Mouse (Mus musculus) heart, embryonic 11.5 days (tissue): ENCODE results near the gene Clpp. TPM values are rescaled to one million over a fixed set of nuclear protein-coding genes. Genes with fewer than 3 reads are reported as not detected.

Source experiments
- ATAC-seq: fragments of 200-750 bp; cut with Nextera tagmentation; replicated peaks from 2 replicates; pipeline ENCODE4 v1.8.0; 2017; ENCODE audit warnings: moderate library complexity; ENCODE audit not compliant: insufficient number of reproducible peaks, low FRiP score, low TSS enrichment
- H3K27ac ChIP-seq: fragments of 300-500 bp; sonication (generic); 2 replicates; pipeline ENCODE4 v1.5.1; 2014; ENCODE audit warnings: mild to moderate bottlenecking, low read depth, low read length
- H3K27me3 ChIP-seq: fragments of 300-500 bp; sonication (generic); 2 replicates; pipeline ENCODE4 v1.6.1; 2014; ENCODE audit warnings: mild to moderate bottlenecking, low read length, mixed read lengths; ENCODE audit not compliant: control insufficient read depth, insufficient read depth
- H3K36me3 ChIP-seq: fragments of 300-500 bp; sonication (generic); 2 replicates; pipeline ENCODE4 v1.6.1; 2014; ENCODE audit warnings: mild to moderate bottlenecking, low read length, moderate library complexity, mixed read lengths; ENCODE audit not compliant: control insufficient read depth, insufficient read depth
- H3K4me1 ChIP-seq: fragments of 300-500 bp; sonication (generic); 2 replicates; pipeline ENCODE4 v1.6.1; 2014; ENCODE audit warnings: low read length; ENCODE audit not compliant: control insufficient read depth, insufficient read depth
- H3K4me2 ChIP-seq: fragments of 300-500 bp; sonication (generic); 2 replicates; pipeline ENCODE4 v1.6.1; 2014; ENCODE audit warnings: mild to moderate bottlenecking, moderate library complexity
- H3K4me3 ChIP-seq: fragments of 300-500 bp; sonication (generic); 2 replicates; pipeline ENCODE4 v1.5.1; 2014; ENCODE audit warnings: low read depth, low read length
- H3K9ac ChIP-seq: fragments of 300-500 bp; sonication (generic); 2 replicates; pipeline ENCODE4 v1.6.1; 2014; ENCODE audit warnings: mild to moderate bottlenecking, low read depth, low read length, moderate library complexity
- H3K9me3 ChIP-seq: fragments of 300-500 bp; sonication (generic); replicated peaks from 2 replicates; pipeline ENCODE4 v1.6.1; 2016; ENCODE audit warnings: low read length; ENCODE audit not compliant: control insufficient read depth
- WGBS: fragments of 180-500 bp; shearing (Covaris S2); extraction: QIAGEN DNeasy Blood & Tissue Kit; methylation state at CpG from one replicate; pipeline ENCODE4 v1.1.7; 2014; ENCODE audit not compliant: insufficient replicate concordance; 5-methylcytosine and 5-hydroxymethylcytosine counted together
- polyA plus RNA-seq: library from polyadenylated mRNA; unstranded; fragments of >200 nt; fragmentation: Nextera tagmentation; extraction: Ambion mirVana; gene quantifications from 2 replicates; pipeline ENCODE4 v1.2.1, GENCODE M21; 2014

Gene Clpp
- polyA plus RNA-seq, 1 experiment from 2014 or later: 130 TPM

DNA sequence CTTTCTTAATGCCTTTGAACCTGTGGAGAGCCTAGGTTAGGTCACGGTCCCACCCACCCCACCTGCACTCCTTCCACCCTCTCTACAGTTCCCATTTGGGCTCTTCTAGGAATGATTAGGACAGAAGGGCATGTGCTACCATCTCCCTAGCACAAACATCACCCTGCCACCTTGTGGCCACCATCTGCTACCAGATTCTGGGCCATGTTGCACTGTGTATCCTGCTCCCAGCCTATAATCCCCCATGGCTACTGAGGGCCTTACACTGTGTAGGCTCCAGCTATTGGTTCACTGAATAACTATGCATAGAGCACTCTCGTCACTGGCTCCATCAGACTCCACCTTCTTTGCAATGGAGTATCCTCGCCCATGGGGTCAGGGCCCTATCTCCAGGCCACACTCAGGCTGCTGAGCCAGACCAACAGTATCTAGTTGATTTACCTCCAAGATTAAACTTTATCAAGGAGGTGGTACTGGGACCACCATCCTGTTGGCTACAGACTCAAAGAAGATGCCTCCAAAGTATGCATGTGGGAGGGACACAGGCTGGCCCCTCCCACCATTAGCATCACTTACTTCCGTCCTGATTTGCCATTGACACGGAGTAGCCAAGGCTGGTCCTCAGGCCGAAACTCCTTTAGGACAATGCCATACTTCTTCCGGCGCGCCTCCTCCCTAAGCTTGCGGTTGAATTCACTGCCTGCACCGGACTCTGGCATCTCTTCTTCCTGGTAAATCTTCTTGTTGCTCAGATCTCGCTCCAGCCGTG, 17.2 kb downstream of the Clpp start:
- no peak overlapping the region for H3K27ac ChIP-seq
- no peaks in the 10 kb centered on the region for H3K9me3 ChIP-seq
- no peak overlapping the region for H3K4me3 ChIP-seq
- no peak overlapping the region for H3K9ac ChIP-seq
- H3K4me2 ChIP-seq: no peak overlapping the region
- no peaks in the 10 kb centered on the region for H3K27me3 ChIP-seq
- no peak for ATAC-seq
- H3K36me3 ChIP-seq: peaks cover 19% of the 10 kb centered on the region
- 90% methylated on average over 13 of the region's 13 CpGs for WGBS
- H3K4me1 ChIP-seq: peaks cover 7% of the 10 kb centered on the region; the same call in 1 of the 2 replicates

DNA sequence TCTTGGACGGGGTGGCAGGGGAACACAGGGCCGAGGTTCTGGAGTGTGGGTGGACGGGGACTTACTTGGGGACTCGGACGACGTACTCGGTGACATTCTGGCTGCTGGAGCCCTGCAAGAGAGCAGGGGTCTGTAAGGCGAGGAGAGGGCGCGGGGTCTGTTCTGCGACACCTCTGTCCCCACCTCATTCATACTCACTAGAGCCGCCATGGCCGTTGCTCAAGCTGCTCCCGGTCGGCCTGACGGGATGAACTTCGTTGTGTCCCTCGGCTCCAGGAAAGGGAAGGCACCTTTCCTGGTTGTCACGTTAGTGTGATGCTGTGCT, 20.8 kb downstream of the Clpp start:
- Histone ChIP-seq H3K27ac (peak overlapping the region; percentile 69), H3K4me2 (peak overlapping the region; percentile 95), H3K4me1 (peaks cover 5% of the 10 kb centered on the region; the same call in 1 of the 2 replicates), H3K36me3 (peaks cover 2% of the 10 kb centered on the region; the same call in 1 of the 2 replicates), H3K4me3 (peak overlapping the region; percentile 84), H3K9ac (peak overlapping the region; percentile 88), H3K9me3 (no peaks in the 10 kb centered on the region), H3K27me3 (no peaks in the 10 kb centered on the region)
- under 1% methylated on average over 19 of the region's 19 CpGs for WGBS
- peak; percentile 25 for ATAC-seq

DNA sequence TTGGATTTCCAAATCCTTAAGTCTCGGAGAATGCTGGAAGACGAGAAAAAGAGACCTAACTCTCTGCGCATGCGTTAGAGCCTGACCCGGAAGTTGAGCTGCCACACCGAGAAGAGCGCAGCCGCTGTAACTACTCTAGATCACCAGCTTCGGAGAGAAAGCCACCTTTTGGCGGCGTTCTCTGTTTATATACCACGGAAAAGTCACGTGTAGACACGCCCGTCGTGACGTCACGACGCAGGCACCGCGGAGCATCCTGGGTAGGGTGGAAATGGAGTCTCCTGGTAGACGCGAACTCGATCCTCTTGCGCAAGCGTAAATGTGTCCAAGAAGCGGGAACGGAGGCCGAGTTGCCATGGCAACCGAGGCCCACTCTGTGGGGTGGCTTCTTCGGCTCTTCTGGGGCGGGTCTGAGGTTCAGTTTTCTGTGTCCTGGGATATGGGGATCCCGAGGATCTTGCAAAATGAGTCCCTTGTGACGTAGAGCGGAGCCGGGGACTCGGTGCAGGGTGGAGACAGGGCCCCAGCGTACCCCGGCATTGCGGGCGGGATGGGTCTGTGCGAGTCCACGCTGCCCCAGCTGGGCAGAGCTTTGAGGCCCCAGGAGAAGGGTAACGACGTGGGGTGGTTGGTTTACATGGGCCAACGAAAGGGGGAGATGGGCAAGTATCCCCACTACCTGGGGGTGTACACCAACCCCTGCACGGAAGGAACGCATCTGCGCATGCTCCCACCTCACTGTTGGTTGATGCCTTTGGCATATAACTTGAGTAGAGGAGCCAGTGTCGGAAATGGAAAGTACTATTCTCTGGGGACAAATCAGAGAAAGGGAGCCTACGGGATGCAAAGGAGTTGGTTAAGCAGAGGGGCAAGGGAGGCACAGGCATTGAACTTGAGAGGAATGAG, 21.4 kb downstream of the Clpp start, which contains the start of the genes Gtf2f1 and Gm17949:
Gene Gtf2f1, minus strand, starts transcription at position 53 of the 906 bp plus-strand sequence.
Gene Gm17949, plus strand, starts transcription at position 234 of the 906 bp plus-strand sequence.
- Histone ChIP-seq H3K27ac (peak within 1 kb of the TSS; percentile 84), H3K4me1 (peaks cover 5% of the 10 kb centered on the region; the same call in 1 of the 2 replicates), H3K9me3 (no peaks in the 10 kb centered on the region), H3K9ac (peak within 1 kb of the TSS; percentile 88), H3K4me3 (peak within 1 kb of the TSS; percentile 84), H3K36me3 (0 out of 2 replicates have a peak, but pooled peaks cover 2% of the 10 kb centered on the region), H3K4me2 (peak within 1 kb of the TSS; percentile 95), H3K27me3 (no peaks in the 10 kb centered on the region)
- ATAC-seq: peak; percentile 88
- WGBS: 1% methylated on average over 51 of the region's 51 CpGs

DNA sequence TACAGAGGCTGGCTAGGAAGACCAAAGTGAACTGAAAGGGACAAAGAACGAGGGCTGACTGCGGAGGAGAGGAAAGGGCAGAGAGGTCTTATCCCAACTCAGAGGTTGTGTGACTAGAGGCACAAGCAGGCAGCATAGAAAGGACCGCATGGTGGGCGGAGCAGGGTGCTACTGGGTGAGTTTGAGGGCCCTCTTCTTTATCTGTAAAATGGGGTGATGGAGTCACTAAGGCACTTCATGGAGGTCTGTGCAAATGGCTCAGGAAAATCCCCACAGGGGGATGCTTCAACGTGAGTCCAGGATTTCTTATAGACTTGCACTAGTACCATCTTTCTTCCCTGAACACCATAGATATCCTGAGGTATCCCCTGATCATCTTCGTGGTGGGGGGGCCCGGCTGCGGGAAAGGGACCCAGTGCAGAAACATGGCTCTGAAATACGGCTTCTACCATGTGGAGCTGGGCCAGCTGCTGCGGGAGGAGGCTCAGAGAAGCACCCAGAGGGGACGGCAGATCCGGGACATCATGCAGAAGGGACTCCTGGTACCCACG, 22.2 kb downstream of the Clpp start:
- no peak for ATAC-seq
- Histone ChIP-seq H3K9me3 (no peaks in the 10 kb centered on the region), H3K36me3 (0 out of 2 replicates have a peak, but pooled peaks cover 2% of the 10 kb centered on the region), H3K27ac (peak overlapping the region; percentile 24), H3K4me3 (peak overlapping the region; percentile 84), H3K27me3 (no peaks in the 10 kb centered on the region), H3K4me1 (peaks cover 5% of the 10 kb centered on the region; the same call in 1 of the 2 replicates), H3K9ac (peak overlapping the region; percentile 84), H3K4me2 (peak overlapping the region; percentile 95)
- WGBS: 70% methylated on average over 13 of the region's 13 CpGs

DNA sequence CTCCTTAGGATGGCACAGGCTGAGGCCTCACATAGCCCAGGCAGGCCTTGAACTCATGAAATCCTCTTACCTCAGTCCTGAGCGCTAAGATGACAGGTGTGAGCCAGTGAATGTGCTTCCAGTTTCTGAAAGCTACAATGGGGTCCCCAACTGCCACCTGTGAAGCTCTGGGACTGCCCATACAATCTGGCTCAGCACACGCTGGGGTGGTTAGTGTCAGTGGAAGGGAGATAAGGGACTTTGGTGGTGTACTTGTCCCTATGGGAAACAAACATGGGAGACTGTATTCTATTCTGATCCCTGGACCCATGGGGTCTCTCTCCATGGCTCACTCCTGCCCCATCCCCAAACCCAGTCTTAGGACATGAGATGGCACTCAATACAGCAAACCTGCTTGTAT, 29.6 kb downstream of the Clpp start:
- Histone ChIP-seq H3K9ac (no peak overlapping the region), H3K27ac (no peak overlapping the region), H3K4me1 (no peaks in the 10 kb centered on the region), H3K4me2 (no peak overlapping the region), H3K27me3 (no peaks in the 10 kb centered on the region), H3K9me3 (no peaks in the 10 kb centered on the region), H3K36me3 (peaks cover 35% of the 10 kb centered on the region), H3K4me3 (no peak overlapping the region)
- WGBS: 70% methylated on average over 2 of the region's 2 CpGs
- ATAC-seq: no peak

DNA sequence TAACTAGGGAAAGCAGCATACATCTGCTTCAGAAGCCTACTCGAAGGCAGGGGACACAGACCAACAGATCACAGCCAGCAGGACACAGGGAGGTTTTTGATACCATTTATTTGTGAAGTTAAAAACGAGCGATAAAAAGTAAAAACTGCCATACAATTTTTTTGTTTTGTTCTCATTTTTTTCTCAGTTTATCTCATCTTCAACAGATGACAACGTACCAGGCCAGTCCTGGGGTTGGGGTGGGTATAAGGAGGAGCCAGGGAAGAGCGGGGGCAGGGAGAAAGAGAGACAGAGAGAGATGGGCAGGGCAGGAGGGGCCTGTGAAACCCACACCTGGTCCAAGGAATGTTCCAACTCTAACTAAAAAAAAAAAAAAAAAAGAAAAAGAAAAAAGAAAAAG, 30.9 kb downstream of the Clpp start:
- ATAC-seq: no peak

DNA sequence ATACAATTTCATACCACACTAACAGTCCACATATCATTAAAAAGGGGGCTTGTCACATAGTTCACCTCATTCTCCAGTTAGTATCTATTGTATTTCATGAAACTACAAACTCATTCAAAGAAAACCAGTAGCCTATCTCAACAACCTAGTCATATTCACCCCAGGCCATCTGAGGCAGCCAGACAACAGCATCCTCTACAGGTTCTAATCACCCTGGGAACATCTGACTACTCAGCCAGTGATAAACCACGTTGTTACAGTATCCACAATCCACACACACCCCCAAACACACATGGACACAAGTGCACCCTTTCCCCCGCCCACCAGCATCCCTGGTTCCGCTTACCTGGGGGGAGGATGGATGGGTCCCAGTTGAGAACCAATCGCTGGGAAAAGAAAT, 37.4 kb downstream of the Clpp start:
- Histone ChIP-seq H3K9me3 (no peaks in the 10 kb centered on the region), H3K36me3 (peaks cover 46% of the 10 kb centered on the region)
- 82% methylated on average over 4 of the region's 4 CpGs for WGBS

More for the DNA sequence above, 30.9 kb downstream of the Clpp start:
- Histone ChIP-seq H3K9ac (no peak overlapping the region), H3K9me3 (no peaks in the 10 kb centered on the region), H3K4me1 (no peaks in the 10 kb centered on the region), H3K4me3 (no peak overlapping the region), H3K27ac (no peak overlapping the region), H3K4me2 (no peak overlapping the region), H3K27me3 (no peaks in the 10 kb centered on the region), H3K36me3 (peaks cover 43% of the 10 kb centered on the region)
- 87% methylated on average over 5 of the region's 5 CpGs for WGBS

DNA sequence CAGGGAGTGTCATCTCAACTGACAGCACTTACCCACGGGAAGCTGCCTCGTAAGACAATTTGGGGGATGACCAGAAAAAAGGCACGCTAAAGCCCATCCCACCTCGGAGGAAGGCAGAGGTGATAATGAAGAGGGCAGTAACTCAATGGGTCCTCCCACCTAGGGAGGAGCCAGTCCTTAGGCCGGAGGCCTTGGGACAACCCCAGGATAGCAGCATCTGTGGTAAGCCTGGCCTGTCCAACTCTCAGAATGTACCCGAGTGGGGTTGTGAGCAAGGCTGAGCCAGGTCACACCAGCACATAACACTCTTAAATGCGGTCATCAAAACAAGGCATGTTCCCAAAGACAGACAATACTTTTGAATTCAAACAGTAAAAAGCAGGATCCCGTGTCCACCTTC, 39.6 kb downstream of the Clpp start:
- WGBS: 33% methylated on average over 8 of the region's 8 CpGs
- Histone ChIP-seq H3K9me3 (no peaks in the 10 kb centered on the region), H3K4me3 (peak overlapping the region; percentile 97), H3K4me2 (peak overlapping the region; percentile 98), H3K9ac (peak overlapping the region; percentile 98), H3K36me3 (peaks cover 23% of the 10 kb centered on the region), H3K4me1 (peaks cover 13% of the 10 kb centered on the region), H3K27ac (0 out of 2 replicates have a peak overlapping the region, but pooled peaks have one; percentile 96), H3K27me3 (no peaks in the 10 kb centered on the region)
- ATAC-seq: no peak

More for the DNA sequence above, 37.4 kb downstream of the Clpp start:
- Histone ChIP-seq H3K4me3 (no peak overlapping the region), H3K27ac (no peak overlapping the region), H3K4me2 (no peak overlapping the region), H3K4me1 (peaks cover 13% of the 10 kb centered on the region), H3K27me3 (no peaks in the 10 kb centered on the region), H3K9ac (no peak overlapping the region)
- ATAC-seq: no peak
